Mouse (Mus musculus) forebrain, embryonic 12.5 days (tissue): ENCODE data around the gene Myrf. TPM values are rescaled to one million over a fixed set of nuclear protein-coding genes. Genes with fewer than 3 reads are reported as not detected.

Experiments used
- ATAC-seq: fragments of 200-750 bp; cut with Nextera tagmentation; 2 replicates; pipeline ENCODE4 v1.8.0; 2017; ENCODE audit warnings: moderate TSS enrichment; ENCODE audit not compliant: low FRiP score
- H3K27ac ChIP-seq: fragments of 300-500 bp; sonication (generic); 2 replicates; pipeline ENCODE4 v1.5.1; 2016; ENCODE audit warnings: mild to moderate bottlenecking
- H3K27me3 ChIP-seq: fragments of 300-500 bp; sonication (generic); 2 replicates; pipeline ENCODE4 v1.6.1; 2016; ENCODE audit warnings: mild to moderate bottlenecking
- H3K36me3 ChIP-seq: fragments of 300-500 bp; sonication (generic); replicated peaks from 2 replicates; pipeline ENCODE4 v1.6.1; 2016; ENCODE audit warnings: mild to moderate bottlenecking
- H3K4me1 ChIP-seq: fragments of 300-500 bp; sonication (generic); 2 replicates; pipeline ENCODE4 v1.6.1; 2016
- H3K4me2 ChIP-seq: fragments of 300-500 bp; sonication (generic); 2 replicates; pipeline ENCODE4 v1.6.1; 2016; ENCODE audit warnings: mild to moderate bottlenecking, moderate library complexity
- H3K4me3 ChIP-seq: fragments of 300-500 bp; sonication (generic); replicated peaks from 2 replicates; pipeline ENCODE4 v1.5.1; 2016; ENCODE audit warnings: mild to moderate bottlenecking
- H3K9ac ChIP-seq: fragments of 300-500 bp; sonication (generic); 2 replicates; pipeline ENCODE4 v1.6.1; 2016; ENCODE audit warnings: mild to moderate bottlenecking
- H3K9me3 ChIP-seq: fragments of 300-500 bp; sonication (generic); 2 replicates; pipeline ENCODE4 v1.6.1; 2016
- WGBS: fragments of 180-500 bp; shearing (Covaris S2); methylation state at CpG from one replicate; pipeline ENCODE4 v1.1.7; 2016; 5-methylcytosine and 5-hydroxymethylcytosine counted together
- polyA plus RNA-seq: library from polyadenylated mRNA; unstranded; fragments of >200 nt; fragmentation: Nextera tagmentation; extraction: Ambion mirVana; gene quantifications from 2 replicates; pipeline ENCODE4 v1.2.1, GENCODE M21; 2016

Gene Myrf
- polyA plus RNA-seq, 1 experiment from 2014 or later = 0.72 TPM

- no peak overlapping the region for H3K9ac ChIP-seq
- no peaks in the 10 kb centered on the region for H3K9me3 ChIP-seq
- WGBS = 47% methylated on average over 8 of the region's 8 CpGs
These were observed 17.9 kb downstream of the Myrf start for GRCm38 (mm10) chr19:10222656-10223055.

GRCm38 (mm10) chr19:10221585-10221984 is 19.0 kb downstream of the Myrf start:
- H3K9me3 ChIP-seq = no peaks in the 10 kb centered on the region
- H3K4me1 ChIP-seq = peaks cover 12% of the 10 kb centered on the region
- no peaks in the 10 kb centered on the region for H3K36me3 ChIP-seq
- H3K4me2 ChIP-seq = no peak overlapping the region
- no peak overlapping the region for H3K9ac ChIP-seq
- no peak overlapping the region for H3K4me3 ChIP-seq
- no peaks in the 10 kb centered on the region for H3K27me3 ChIP-seq
- no peak for ATAC-seq
- H3K27ac ChIP-seq = no peak overlapping the region
- WGBS = 70% methylated on average over 4 of the region's 4 CpGs

More at GRCm38 (mm10) chr19:10222656-10223055, 17.9 kb downstream of the Myrf start:
- Histone ChIP-seq H3K4me1 (peaks cover 12% of the 10 kb centered on the region), H3K4me2 (no peak overlapping the region), H3K4me3 (no peak overlapping the region), H3K27ac (no peak overlapping the region), H3K27me3 (no peaks in the 10 kb centered on the region), H3K36me3 (no peaks in the 10 kb centered on the region)
- ATAC-seq = no peak

- WGBS = 76% methylated on average over 6 of the region's 6 CpGs
- Histone ChIP-seq H3K4me2 (no peak overlapping the region), H3K9ac (no peak overlapping the region), H3K27ac (no peak overlapping the region), H3K9me3 (no peaks in the 10 kb centered on the region), H3K4me1 (0 out of 2 replicates have a peak, but pooled peaks cover 3% of the 10 kb centered on the region), H3K36me3 (no peaks in the 10 kb centered on the region), H3K4me3 (no peak overlapping the region), H3K27me3 (no peaks in the 10 kb centered on the region)
- no peak for ATAC-seq
These were observed 21.0 kb downstream of the Myrf start for GRCm38 (mm10) chr19:10219593-10219992.

DNA sequence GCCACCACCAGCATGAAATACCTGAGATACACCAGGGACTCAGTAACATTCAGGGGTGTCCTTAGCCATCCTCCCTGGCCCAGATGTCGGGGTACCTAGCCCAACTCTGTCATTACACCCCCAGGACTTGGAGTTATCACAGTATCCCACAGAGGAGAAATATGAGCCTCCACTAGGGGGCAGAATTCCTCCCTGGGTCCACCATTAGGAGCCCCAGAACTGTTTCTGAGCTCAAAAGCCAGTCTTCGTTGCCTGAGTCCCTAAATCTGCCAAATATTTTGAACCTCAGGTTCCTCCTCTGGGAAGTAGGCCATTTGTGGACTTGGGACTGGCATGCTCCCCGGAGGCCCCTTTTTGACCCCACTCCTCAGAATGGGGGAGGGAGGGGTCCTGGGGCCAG is 21.4 kb downstream of the Myrf start:
- WGBS = 62% methylated on average over 3 of the region's 3 CpGs
- no peak; the same call in 1 of the 2 replicates for ATAC-seq
- no peak overlapping the region for H3K4me3 ChIP-seq

DNA sequence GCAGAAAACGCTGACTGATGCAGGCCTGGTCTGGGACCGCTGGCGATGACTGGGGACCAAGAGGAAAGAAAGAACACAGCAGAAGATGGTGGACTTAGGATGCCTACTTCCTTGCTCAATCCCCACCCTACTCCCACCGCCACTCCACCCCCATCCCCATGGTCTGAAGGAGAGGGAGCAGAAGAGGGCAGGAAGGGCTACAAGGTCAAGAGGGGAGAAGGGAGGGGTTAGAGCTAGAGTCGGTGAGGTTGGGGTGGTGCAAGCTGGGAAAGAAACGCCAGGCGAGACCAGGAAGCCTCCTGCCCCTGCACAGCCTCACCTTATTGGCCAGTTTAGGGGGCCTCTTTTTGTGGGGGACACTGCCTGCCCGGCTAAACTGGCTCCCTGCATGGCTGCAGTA is 24.4 kb downstream of the Myrf start:
- Histone ChIP-seq H3K4me2 (no peak overlapping the region), H3K9ac (no peak overlapping the region), H3K4me1 (0 out of 2 replicates have a peak, but pooled peaks cover 3% of the 10 kb centered on the region), H3K27me3 (no peaks in the 10 kb centered on the region), H3K27ac (no peak overlapping the region), H3K9me3 (no peaks in the 10 kb centered on the region), H3K4me3 (no peak overlapping the region), H3K36me3 (peaks cover 12% of the 10 kb centered on the region; the same call in 1 of the 2 replicates)
- ATAC-seq = no peak
- 90% methylated on average over 8 of the region's 8 CpGs for WGBS

More for the DNA sequence above, 21.4 kb downstream of the Myrf start:
- no peaks in the 10 kb centered on the region for H3K9me3 ChIP-seq
- no peak overlapping the region for H3K4me2 ChIP-seq
- H3K4me1 ChIP-seq = 0 out of 2 replicates have a peak, but pooled peaks cover 3% of the 10 kb centered on the region
- no peaks in the 10 kb centered on the region for H3K36me3 ChIP-seq
- no peak overlapping the region for H3K27ac ChIP-seq
- H3K9ac ChIP-seq = no peak overlapping the region
- H3K27me3 ChIP-seq = no peaks in the 10 kb centered on the region

DNA sequence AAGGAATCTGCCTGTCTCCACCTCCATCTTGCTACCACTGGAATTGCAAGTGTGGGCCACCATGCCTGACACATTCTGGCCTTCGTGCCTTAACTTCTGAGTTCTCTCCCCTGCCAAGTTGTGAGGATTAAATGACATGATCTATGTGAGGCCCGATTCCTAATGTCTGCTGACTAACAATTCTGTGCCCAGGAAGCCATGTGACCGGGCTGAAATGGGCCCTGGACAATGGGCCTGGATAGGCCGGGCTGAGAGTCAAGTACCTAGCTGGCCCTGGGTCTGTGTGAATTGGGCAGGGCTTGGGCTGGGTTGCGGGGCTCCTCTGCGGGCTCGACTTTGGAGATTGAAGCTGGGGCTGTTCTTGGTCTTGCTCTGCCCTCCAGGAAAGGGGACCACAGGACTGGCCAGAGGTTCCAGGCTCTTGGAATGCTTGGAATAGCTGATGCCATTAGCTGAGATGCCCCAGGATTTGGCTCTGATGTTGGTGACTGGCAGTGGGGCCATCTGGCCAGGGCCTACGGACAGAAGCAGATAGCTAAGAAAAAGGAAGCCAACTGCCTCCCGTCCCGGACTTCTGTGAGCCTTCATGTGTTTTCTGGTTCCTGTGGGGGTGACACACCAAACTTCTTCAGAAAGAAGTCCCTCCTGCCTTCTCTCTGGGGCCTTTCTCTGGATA is 26.6 kb downstream of the Myrf start:
- WGBS = 86% methylated on average over 10 of the region's 10 CpGs
- Histone ChIP-seq H3K27me3 (no peaks in the 10 kb centered on the region), H3K36me3 (peaks cover 33% of the 10 kb centered on the region)

GRCm38 (mm10) chr19:10210885-10211284 is 29.7 kb downstream of the Myrf start:
- no peak overlapping the region for H3K4me3 ChIP-seq
- no peaks in the 10 kb centered on the region for H3K27me3 ChIP-seq
- WGBS = 89% methylated on average over 4 of the region's 4 CpGs
- H3K4me2 ChIP-seq = no peak overlapping the region
- H3K36me3 ChIP-seq = peaks cover 61% of the 10 kb centered on the region
- no peaks in the 10 kb centered on the region for H3K9me3 ChIP-seq
- H3K9ac ChIP-seq = no peak overlapping the region
- no peak for ATAC-seq
- no peaks in the 10 kb centered on the region for H3K4me1 ChIP-seq
- H3K27ac ChIP-seq = no peak overlapping the region

More for the DNA sequence above, 26.6 kb downstream of the Myrf start:
- no peak overlapping the region for H3K4me3 ChIP-seq
- no peak for ATAC-seq
- H3K9me3 ChIP-seq = no peaks in the 10 kb centered on the region
- no peak overlapping the region for H3K4me2 ChIP-seq
- H3K27ac ChIP-seq = no peak overlapping the region
- no peak overlapping the region for H3K9ac ChIP-seq
- no peaks in the 10 kb centered on the region for H3K4me1 ChIP-seq

- 0 out of 2 replicates have a peak overlapping the region, but pooled peaks have one; percentile 25 for H3K9ac ChIP-seq
- no peaks in the 10 kb centered on the region for H3K9me3 ChIP-seq
- no peaks in the 10 kb centered on the region for H3K27me3 ChIP-seq
- H3K27ac ChIP-seq = no peak overlapping the region
- peaks cover 62% of the 10 kb centered on the region for H3K36me3 ChIP-seq
- no peak for ATAC-seq
- peaks cover 7% of the 10 kb centered on the region for H3K4me1 ChIP-seq
- no peak overlapping the region for H3K4me3 ChIP-seq
- 91% methylated on average over 3 of the region's 3 CpGs for WGBS
- no peak overlapping the region for H3K4me2 ChIP-seq
These were observed 31.7 kb downstream of the Myrf start for GRCm38 (mm10) chr19:10208851-10209250.

GRCm38 (mm10) chr19:10205051-10205450 is 35.5 kb downstream of the Myrf start:
- 79% methylated on average over 6 of the region's 6 CpGs for WGBS

DNA sequence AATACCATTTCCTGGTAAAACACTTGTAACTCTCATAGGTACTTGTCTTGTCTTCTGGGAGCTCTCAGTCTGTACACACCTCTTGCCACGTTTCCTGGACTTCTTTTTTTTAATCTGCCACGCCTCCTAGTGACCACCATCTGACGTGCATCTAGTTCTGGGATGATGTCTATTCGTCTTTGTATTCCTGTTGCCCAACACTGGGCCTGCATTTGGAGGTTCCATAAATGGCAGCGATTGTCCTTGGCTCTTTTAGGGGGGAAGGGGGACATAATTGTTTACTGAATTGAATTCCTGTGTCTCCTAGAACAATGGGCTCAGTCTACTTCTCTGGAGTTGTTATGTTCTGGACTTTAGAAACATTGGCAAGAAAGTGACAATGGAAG is 35.9 kb downstream of the Myrf start:
- WGBS = 2% methylated on average over 5 of the region's 5 CpGs
- peak overlapping the region; percentile 88 for H3K9ac ChIP-seq
- H3K27ac ChIP-seq = peak overlapping the region; percentile 85; the same call in 1 of the 2 replicates
- H3K4me2 ChIP-seq = peak overlapping the region; percentile 91
- peaks cover 17% of the 10 kb centered on the region for H3K4me1 ChIP-seq
- H3K4me3 ChIP-seq = peak overlapping the region; percentile 90
- ATAC-seq = peak; percentile 18; the same call in 1 of the 2 replicates
- H3K36me3 ChIP-seq = peaks cover 55% of the 10 kb centered on the region
- H3K9me3 ChIP-seq = no peaks in the 10 kb centered on the region
- no peaks in the 10 kb centered on the region for H3K27me3 ChIP-seq

More at GRCm38 (mm10) chr19:10205051-10205450, 35.5 kb downstream of the Myrf start:
- peak overlapping the region; percentile 91 for H3K4me2 ChIP-seq
- H3K9me3 ChIP-seq = no peaks in the 10 kb centered on the region
- H3K9ac ChIP-seq = peak overlapping the region; percentile 88
- H3K4me1 ChIP-seq = peaks cover 17% of the 10 kb centered on the region
- no peaks in the 10 kb centered on the region for H3K27me3 ChIP-seq
- no peak for ATAC-seq
- peak overlapping the region; percentile 90 for H3K4me3 ChIP-seq
- H3K36me3 ChIP-seq = peaks cover 55% of the 10 kb centered on the region
- H3K27ac ChIP-seq = no peak overlapping the region

DNA sequence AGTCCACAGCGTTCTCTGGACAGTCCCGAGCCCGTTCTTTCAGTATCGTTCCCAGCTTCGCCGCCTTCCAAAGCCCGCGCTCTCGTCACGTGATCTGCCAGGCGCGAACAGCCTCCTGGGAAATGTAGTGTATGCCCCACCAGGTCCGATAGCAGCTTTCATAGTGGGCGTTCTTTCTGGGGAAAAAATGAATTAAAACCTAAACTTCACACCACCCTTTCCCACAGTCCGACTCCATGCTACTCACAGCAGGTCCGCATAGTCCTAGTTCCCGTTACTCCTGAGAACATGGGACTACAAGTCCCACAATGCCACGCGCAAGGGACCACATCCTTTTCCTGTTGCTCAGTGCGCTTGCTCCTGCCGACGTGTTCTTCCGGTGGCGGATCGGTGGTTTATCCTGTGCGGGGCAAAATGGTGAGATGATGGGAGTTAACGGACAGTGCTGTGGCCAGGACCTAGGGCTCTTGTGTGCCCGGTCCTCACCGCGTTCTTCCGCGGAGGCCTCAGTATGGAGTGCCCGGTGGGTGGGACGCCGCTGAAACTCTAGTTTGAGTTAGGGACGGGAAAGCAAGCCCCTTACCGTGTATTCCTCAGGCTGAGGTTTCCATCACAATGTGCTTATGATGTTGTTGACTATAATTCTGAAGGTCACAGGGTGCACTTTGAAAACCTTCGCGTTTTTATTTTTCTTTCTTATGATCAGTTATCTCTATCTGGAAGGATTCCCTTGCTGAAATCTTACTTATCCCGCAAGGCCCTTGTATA is 36.5 kb downstream of the Myrf start, which contains the start of the genes Tmem258 and Fen1:
Gene Tmem258, plus strand, starts transcription at position 167 of the 768 bp plus-strand sequence.
Gene Fen1, minus strand, starts transcription at position 322 of the 768 bp plus-strand sequence.
- H3K4me1 ChIP-seq = peaks cover 17% of the 10 kb centered on the region
- ATAC-seq = peak; percentile 94
- peak within 1 kb of the TSS; percentile 85 for H3K27ac ChIP-seq
- peak within 1 kb of the TSS; percentile 90 for H3K4me3 ChIP-seq
- WGBS = under 1% methylated on average over 40 of the region's 40 CpGs
- peak within 1 kb of the TSS; percentile 88 for H3K9ac ChIP-seq
- peaks cover 55% of the 10 kb centered on the region for H3K36me3 ChIP-seq
- peak within 1 kb of the TSS; percentile 91 for H3K4me2 ChIP-seq
- H3K9me3 ChIP-seq = no peaks in the 10 kb centered on the region
- H3K27me3 ChIP-seq = no peaks in the 10 kb centered on the region

DNA sequence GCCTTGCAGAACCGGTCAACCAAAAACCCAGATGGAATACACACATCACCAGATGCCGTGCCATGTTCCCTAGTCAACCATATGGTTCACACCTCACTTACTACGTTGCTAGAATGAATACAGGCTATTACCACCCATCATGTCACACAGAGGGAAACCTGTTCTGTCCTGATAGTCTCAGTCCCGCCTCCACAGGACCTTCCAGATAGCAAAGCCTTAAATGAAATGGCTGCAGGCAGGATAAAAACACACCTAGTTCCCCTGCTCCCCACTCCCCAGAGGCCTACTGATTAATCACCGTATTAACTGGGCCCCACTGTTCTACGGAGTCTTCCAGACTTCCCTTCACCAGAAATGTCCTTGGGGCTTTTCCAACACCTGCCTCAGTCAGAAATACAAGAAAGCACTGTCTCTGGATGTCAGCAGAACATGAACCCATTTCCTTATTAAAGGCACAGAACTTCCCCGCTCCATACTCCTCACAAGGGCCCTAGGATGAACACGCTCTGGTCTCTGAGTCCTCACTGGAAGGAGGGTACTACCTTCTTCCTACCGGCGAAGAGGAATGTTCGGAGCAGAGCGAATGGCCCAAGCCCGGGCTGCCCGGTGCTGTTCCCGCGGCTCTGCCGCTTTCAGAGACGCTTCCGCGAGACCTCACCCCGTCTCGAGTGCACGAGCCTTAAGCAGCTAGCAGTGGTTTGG is 37.3 kb downstream of the Myrf start:
- H3K4me2 ChIP-seq = peak overlapping the region; percentile 91

More for the DNA sequence above, 37.3 kb downstream of the Myrf start:
- H3K27ac ChIP-seq = peak overlapping the region; percentile 85
- H3K36me3 ChIP-seq = peaks cover 48% of the 10 kb centered on the region
- H3K9ac ChIP-seq = peak overlapping the region; percentile 88
- peaks cover 17% of the 10 kb centered on the region for H3K4me1 ChIP-seq
- 4% methylated on average over 23 of the region's 23 CpGs for WGBS
- peak overlapping the region; percentile 90 for H3K4me3 ChIP-seq
- no peak; the same call in 1 of the 2 replicates for ATAC-seq
- no peaks in the 10 kb centered on the region for H3K9me3 ChIP-seq
- H3K27me3 ChIP-seq = no peaks in the 10 kb centered on the region
